Mouse (Mus musculus) cerebellum, postnatal 25 days (tissue): ENCODE data around the gene Cd81.

Experiments used
- DNase-seq, 2 experiments: peaks; one replicate each; pipeline ENCODE4 v3.0.0; 2021; ENCODE audit warnings: mixed read lengths in 2 of 2

The Cd81 gene

DNA sequence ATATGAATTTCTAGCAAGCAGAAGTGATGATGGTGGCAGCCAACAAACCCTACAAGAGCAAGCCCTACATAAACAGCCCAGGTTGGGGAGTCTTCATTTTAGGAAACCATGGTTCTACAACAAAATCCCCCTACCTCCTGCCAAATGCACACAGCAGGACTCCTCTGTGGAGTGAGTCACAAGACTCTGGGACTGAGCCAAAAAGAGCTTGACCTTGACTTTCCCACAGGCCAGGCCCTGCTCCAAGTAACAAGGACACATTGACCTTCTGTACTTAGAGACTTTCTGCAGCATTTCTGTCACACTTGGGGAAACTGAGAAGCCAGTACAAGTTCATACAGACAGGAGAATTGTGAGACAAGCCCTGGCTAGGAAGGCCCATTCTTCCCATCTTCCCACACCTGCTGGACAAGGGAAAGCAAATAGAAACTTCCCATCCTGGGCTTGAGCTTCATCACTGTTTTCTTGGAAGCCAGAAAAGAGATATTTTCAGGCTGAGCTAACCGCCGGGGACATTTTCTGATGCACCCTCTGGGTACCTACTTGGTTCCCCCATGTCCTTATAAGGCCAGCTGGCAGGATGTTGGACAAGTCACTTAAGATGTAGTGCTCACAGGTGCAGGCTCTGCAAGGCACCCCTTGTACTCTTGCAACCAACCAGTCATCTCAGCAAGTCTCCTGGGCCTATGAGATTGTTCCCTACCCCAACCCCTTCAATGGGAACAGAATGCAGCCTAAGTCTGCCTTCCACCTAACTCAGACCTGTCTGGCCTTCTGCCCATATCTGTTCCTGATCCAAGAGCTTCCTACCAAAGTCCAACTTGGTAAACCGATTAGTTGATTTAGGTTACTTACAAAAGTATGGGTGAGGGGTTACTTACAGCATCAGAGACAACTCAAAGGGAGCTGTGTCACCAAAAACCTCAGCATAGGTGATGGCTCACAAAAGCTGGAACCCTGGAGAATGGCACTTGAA lies 2.4 kb upstream of the Cd81 start:
- no peak for DNase-seq

DNA sequence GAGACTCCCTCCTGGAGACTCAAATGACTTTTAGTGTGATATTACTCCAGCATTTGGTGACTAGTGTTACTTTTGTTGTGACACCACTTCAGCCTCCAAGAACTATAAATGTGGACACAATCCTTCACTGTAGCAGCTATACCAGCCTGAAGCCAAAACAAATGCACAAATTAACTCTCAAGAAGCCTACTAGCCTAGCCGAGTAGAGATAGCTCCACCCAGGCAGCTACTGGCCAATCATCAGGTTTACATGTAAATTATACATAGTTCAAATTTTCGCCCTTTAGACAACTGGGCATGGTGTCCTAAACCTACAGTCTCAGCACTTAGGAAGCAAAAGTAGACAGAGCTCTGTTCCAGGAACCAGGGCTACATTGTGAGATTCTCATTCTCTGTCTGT lies 1.2 kb upstream of the Cd81 start:
- no peak for DNase-seq

DNA sequence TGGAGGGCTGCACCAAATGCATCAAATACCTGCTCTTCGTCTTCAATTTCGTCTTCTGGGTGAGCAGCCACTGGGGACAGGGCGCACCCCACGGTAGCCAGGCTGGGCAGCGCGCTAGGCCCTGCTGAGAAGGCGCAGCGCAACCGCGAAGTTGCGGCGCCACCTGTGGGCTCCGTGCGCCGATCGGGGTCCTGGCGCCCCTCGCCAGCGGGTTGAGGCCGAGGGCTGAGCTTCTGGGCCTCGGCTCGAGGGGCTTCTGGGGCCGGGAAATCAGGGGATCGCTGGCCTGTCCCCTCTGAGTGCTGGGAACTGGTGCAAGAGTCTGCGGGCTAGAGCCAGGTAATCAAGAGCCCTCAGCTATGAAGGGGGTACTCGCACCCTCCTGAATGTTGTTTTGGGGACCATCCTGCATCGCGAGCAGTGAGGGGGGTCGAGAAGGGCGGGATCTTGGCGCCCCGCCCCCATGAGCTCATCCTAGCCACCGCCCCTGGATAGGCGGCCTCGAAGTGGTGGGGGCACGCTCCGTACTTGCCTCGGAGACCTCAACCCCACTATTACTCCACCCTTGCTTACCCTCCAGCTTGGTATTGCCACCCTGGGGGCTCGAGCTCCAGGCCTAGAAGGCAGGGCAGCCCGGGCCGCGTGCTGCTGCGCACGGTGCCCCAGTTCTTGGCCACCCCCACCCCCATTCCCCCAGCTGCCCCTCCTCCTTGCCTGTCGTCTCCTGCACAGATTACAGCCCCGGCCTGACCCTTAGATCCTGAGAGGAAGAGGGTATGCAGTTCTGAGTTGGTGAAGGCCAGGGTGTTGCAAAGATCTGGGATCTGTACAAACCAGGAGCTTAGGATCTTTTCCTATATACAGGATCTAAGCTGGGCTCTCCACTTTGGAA lies 715 bp downstream of the Cd81 start:
- DNase-seq: peak; percentile 66 to 75

DNA sequence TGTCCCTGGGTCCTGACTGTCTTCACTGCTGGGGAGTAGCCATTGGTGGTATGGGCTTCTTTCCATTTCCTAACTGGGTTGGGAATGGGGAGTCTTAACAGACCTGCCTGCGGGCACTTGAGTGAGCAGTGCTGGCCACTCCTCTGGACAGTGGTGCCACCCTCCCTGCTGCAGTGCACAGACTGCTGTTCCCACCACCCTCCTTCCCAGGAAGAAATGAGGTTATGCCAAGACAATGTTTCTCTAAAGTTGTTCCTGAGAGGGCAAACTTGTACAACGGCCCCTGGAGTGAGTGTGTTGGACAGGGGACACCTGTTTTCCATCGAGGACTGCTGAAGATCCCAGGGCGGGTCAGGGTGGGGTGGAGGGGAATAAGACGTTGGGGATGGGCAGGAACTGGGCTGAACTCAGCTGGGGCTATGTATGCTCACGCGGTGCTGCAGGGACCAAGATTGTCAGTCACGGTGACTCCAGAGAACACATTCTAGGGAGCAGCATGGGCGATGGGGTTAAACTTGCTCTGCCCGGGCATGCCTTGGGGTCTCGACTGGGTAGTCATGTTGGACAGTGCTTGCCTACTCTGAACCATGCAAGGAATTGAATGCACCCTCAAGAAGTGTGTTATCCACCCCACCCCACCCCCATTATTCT lies 1.5 kb downstream of the Cd81 start:
- DNase-seq: peak in 1 of 2 experiments; percentile 33

DNA sequence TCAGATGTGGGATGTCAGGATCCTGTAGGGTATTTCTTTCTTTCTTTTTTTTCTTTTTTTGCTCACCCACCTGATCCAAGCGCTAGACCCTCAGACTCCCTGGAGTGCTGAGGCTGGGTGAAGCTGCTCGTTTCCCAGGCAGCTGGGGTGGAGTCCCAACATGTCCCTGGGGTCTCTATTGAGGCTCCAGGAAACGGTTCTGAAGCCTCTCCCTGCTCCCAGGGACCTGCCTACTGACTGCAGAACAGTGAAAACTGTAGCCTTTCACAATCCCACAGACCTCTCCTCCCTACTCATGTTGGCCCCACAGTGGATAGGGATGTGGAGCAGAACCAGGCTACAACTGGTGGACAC lies 2.0 kb downstream of the Cd81 start:
- DNase-seq: no peak

DNA sequence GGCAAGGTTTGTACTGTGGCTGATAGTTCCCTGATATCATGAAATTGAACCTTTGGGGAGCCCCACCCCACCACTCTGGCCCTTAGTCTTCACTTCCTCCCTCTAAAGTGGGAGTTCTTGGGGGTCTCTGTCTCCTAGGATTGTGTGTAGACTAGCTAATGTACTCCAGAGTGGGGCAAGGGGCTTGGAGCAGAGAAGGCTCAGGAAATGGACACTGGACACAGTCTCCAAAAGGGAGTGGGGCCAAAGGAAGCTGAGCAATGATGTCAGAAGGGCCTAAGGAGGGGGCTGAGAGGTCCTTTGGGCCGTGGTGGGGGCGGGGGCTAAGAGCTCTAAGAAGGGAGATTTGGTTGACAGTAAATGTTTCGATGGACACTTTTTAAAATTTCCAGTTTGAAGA lies 2.5 kb downstream of the Cd81 start:
- no peak for DNase-seq

DNA sequence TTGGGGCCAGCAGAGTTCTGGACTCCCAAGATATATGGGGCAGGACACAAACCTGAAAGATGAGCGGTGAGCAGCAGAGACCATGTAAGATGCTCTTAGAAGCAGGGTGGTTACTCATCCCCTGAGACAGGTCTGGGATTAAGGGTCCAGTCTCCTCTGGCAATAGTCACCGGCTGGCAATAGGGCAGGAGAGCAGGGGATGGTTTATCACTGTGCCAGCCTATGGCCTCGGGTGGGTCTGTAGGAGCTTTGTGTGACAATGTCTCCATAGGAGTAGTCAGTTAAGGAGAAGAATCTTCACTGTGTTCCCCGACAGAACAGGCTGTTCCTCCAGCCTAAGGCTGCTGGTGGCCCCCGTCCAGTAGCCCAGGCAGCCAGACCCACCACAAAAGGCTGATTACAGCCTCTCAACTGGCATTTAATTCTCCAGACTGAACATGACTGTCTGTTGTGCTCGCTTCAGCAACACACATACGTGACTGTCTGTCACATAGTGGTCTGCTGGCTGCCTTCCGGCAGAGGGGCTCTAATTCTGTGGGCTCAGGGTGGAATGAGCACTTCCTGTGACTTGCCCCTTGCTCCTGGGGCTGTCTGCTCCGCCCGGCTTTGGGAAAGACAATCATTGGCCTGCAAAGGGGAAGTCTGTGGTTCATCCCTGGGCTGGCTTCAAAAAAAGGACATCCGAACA lies 3.1 kb downstream of the Cd81 start:
- DNase-seq: no peak

DNA sequence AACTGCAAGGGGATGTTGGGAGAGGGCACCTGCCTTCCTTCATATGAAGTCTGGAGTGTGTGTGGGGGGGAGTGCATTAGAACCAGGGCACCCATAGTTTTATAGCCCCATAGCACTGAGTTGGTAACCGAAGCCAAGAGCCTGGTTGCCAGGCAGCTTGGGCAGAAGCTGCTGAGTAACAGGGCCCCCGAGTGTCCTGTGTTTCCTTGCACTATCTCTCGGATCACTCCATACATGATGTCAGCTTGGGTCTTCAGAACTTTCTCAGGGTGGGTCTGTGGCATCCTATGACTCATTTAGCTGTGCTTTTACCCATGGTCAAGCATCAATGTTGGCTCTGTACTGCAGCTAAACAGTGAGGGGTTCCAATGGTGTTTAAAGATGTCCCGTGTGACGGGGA lies 4.5 kb downstream of the Cd81 start:
- DNase-seq: no peak

DNA sequence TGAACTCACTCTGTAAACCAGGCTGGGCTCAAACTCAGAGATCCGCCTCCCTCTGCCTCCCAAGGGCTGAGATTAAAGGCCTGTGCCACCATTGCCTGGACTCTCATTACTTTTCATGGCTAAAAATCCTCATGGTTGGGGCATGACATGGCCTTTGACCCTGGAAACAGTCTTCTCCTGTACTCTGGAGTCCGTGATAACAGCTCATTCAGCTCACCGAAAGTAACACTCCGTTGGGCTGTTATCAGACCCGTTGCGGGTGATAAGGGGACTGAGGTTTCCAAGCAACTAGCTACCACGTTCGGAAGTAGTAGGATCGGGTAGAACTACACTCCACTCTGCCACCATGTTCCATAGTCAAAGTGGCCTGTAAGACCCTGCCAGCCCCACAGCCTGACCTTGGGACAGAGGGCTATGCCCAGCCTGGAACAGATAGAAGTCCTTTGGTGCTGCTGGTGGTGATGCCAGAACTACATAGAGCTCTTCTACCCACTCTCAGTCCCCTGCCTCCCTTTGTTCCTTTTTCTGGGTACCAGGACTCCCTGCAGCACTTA lies 5.2 kb downstream of the Cd81 start:
- DNase-seq: no peak

DNA sequence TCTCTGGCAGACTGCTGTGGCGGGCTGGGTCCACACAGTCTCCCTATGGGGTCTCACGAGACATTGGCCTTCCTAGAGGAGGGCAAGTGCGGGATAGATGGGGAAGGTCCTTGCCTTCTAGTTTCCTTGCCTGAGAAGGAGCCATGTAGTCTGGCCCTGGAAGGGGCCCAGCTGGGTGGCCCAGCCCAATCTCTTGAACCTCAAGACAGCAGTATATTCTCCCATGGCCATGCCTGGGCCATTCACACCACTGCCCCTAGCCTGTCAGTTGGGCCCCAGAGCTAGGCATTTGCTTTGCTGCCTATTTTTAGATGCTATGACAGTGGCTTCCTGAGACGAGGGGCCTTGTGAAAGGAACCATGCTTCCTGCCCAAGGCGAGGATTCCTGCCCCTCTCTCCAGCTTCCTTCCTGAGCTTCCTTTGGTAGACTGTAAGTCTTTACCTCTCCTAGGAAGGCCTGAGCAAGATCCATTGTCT lies 5.7 kb downstream of the Cd81 start:
- no peak for DNase-seq

DNA sequence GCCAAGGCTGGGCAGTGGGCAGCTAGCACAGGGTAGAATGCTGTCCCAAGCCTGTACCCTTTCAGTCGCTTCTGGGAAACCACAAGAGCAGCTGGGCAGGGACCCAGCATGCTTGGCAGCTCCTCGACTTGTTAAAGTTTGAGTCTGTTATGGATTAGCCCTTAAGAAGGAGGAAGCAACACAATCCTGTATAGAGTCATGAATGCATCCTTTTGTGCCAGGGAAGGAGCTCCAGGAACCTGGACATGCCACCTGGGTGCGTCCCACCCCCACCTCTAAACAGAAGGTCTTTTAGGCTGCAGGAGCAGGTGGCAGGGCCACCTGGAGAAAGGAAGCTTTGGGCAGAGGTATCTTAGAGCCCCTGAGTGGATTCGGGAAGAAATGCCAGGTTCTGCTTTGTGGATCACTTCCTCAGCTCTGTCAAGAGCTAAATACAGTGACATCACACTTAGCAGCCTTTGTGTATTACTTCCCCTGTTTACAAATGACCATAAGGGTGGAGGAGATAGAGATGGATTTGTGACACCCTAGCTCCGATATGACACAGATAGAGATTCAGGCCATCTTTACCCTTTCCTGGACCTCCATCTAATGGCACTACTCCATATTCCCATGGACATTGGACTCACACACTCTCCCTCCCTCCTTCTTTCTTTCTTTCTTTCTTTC lies 6.8 kb downstream of the Cd81 start:
- peak; percentile 76 to 78 for DNase-seq

DNA sequence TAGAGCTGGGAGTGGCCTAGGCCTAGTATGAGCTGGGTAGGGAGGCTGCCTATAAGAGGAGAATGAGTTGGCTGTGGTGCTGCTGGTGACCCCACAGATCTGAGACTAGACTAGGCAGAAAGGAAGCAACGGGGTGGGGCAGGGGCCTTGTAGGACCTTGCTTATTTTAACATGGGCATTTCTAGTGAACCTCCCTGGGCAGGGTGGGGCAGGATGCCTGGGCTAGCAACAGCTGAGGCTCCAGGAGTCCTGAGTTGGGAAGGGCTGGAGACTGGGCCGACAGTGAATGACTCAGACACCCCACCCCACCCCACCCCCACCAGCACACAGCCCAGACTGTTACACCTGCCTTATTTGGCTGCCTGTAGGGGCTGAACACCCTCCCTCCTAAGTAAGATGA lies 10.2 kb downstream of the Cd81 start:
- no peak for DNase-seq

DNA sequence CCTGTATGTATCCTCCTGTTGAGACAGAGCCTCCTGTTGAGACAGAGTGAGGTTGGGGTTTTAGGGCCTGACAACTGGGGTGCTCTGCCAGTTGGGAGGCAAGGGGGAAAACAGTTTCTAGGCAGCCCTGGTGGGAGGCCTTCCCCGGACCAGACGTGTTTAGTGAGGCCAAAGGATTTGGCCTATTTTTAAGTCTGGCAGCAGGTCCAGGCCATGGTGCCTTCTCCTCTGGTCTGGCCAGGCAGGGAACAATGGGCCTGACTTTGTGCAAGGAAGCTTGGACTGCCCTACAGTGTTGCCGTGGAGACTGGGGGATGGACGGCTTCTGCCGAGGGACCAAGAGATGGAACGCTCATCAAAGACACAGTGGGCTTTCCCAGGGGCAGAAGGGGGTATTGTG lies 11.7 kb downstream of the Cd81 start:
- DNase-seq: no peak

DNA sequence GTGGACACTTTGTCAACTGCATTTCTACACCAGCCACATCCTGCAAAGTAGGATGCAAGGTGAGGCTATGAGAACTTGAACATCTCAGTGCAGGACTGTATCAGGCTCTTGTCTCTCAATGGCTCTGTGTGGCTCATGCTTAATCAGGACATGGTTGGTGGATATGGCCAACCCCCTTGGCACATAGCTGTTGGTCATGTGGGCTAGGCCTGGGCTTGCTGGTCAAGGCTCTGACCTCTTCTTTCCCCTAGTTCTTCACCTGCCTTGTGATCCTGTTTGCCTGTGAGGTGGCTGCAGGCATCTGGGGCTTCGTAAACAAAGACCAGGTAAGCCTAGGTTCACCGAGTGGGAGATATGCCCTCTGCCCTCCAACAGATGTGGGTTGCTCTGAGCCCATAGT lies 13.2 kb downstream of the Cd81 start:
- DNase-seq: no peak

DNA sequence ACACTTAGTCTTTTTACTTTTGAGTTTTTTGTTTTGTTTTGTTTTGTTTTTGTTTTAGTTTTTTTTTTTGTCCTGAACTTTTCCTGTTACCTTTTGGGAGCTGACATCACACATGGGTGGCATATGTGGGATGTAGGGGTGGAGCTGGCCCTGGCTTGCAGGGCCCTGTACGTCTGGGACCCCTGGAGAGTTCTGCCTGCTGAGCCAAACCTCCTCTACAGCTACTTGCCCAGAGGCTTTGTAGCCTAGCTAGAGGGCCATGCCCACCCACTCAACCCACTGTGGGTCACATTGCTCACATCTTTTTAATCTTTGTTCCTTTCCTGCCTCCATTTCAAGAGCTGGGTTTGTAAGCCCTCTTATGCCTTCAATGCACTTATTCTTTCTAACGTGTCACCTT lies 14.9 kb downstream of the Cd81 start:
- DNase-seq: no peak

DNA sequence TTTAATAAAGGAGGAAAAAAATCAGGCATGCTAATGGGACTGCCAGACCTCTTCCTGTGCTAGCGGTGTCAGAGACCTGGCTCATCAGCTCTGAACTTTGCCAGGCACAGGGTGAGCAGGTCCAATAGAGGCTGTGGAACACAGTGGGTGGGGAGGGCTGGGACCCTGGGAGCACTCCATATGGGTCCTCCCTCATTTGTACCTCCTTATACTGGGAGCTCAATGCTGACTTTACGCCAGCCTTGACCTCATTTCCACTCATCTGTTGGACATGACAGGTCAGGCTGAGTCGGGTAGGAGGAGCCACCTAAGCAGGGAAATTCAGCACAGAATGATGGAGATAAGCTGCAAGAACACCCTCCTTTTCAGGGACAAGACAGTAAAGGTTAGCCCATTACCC lies 15.4 kb downstream of the Cd81 start:
- DNase-seq: no peak

DNA sequence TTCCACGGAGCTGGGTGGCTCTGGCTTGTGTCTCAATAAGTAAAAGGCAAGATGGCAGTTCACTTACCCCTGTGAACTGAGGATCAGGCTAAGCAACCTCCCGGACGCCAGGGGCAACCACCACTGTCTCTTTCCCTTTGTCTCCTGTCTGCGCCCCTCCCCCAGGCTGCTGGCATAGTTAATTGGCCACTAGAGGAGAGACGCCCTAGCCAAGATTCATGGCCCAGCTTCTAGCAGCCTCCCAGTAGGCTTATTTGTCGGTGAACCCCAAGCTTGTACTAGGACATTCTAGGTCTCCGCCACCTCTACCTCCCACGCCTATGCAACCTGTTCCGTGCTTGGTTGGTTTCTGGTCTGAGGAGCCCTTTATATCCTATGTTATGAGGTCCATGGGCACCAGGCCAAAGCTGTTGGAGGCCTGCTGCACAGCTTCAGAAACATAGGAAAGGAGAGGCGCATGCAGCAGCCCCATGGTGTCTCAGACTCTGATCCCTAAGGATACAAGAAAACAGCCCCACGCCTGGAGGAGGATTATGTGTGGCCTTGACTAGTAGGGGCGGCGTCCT lies 15.9 kb downstream of the Cd81 start:
- peak in 1 of 2 experiments; percentile 79 for DNase-seq

DNA sequence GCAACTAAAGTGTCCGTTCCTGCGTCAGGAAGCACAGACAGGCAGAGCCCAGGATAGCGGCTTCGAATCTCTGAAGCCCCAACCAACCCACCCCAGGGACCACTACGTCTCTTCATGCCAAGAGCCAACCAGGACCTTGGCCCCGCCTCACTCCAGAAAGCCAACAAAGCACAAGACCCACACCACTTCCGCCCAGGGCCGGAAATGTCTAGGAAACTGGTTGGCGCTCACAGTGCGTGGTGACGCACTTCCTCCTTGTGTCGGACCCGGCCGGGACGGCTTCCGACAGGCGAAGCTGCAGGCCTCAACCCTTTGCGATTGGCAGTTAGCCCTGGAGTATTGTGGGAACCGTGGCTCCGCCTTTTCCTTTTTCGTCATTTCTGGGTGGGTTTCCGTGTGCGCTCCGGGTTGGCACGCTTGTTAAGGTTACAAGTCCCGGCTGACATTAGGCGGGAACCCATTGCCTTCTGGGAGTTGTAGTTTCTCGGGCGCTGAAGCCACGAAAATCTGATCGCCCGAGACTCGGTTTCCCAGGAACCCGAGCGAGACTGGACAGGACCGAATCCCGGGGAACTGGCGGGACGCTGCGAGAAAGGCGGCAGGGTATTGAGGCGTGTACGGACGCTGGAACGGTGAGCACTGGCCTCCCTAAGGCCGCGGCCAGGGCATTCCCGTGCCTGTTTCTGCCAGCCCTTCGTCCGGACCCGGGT lies 16.5 kb downstream of the Cd81 start, which contains the start of gene Tssc4:
TSS of gene Tssc4 (plus strand) at position 368 of the 710 bp plus-strand sequence.
- peak; percentile 97 to 98 for DNase-seq

DNA sequence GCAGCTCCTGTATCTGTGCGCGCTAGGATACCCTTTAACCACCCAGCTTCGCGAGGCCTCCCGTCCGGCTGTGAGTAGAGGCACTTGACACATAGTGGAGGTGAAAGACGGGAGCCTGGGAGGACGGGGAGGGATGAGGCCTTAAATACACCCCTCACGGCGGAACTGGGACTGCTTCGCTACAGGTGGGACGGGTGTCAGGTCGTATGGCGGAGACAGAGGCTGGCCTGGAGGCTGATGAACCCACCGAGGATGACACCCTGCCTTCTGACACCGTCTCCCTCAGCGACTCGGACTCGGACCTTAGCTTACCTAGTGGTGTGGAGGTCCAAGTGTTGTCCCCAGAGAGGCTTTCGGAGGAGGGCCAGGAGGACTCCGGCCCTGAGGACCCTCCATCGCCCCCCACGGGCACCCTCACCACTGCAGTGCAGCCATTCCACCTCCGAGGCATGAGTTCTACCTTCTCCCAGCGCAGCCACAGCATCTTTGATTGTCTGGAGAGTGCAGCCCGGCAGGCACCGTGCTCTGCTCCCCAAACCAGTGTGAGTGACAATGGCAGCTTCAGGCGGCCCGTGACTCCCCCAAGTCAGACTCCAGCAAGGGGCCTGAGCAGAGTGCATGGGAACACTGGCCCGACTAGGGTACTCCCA lies 17.3 kb downstream of the Cd81 start:
- DNase-seq: peak in 1 of 2 experiments; percentile 52

DNA sequence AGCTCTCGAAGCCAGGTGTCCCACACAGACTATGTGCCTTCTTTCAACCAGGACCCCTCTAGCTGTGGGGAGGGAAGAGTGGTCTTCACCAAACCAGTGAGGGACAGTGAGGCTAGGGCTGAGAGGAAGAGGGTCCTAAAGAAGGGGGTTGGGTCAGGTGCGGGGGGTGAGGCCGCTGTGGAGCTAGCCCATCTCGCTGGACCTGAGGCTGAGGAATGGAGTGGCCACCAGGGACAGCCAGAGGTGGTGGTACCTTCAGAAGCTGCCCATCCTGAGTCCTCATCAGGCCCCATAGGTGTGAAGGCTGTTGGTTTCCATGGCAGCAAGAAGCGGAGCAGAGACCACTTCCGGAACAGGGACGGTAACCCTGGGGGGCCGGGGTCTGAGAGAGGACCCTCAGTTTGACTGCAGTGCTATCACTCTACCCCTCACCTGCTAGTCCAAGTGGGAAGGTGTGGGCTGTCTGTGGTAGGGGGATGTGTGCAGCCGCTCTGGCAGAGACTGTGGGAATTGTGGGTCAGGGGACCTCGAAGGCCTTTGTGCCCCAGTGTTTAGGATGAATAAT lies 18.0 kb downstream of the Cd81 start:
- no peak for DNase-seq
